Mouse (Mus musculus): ENCODE results near the gene Zfp619. TPM values are rescaled to one million over a fixed set of nuclear protein-coding genes. Genes with fewer than 3 reads are reported as not detected.

The Zfp619 gene
- polyA plus RNA-seq, 1 experiment: 0.13 TPM

GRCm38 (mm10) chr7:39553871-39554270 lies 36.3 kb downstream of the Zfp619 start:
- no peak for TF ChIP-seq GATA1 (IDR thresholded peaks at IDR 0.05; ENCODE audit: low read length)

DNA sequence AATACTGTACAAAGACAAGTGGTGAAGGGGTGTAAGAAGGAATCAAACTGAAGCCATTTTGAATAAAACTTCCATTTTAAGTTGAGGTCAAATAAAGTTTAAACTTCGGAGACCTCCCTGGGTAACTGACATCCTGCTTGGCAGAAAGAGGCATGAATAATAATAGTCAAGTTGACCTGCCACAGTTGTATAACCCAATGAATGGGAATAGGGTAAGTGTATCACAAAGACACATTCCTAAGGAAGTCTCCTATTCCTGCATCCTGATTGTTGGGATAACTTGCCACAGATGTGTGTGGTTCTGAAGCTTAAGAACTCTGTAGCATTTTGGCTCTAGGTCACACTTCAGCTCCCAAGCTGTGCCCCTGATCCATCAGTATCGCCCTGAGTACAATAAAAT lies 62.5 kb downstream of the Zfp619 start:
- TF ChIP-seq GATA1 (IDR thresholded peaks at IDR 0.05; ENCODE audit: low read length): no peak

DNA sequence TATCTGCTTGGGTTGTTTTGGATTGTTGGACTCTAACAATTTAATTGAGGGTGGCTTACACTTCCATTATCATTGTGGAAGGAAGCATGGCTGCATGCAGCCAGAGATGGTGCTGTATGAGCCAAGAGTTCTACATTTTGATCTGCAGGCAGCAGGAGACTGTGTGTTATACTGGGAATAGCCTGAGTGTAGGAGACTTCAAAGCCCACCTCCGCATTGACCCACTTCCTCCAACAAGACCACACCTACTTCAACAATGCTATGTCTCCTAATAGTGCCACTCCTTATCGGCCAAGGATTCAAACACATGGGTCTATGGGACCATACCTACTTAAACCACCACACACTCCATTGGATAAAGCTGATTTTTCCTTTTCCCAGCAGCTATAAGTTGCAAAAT lies 63.0 kb downstream of the Zfp619 start:
- no peak for TF ChIP-seq GATA1 (IDR thresholded peaks at IDR 0.05; ENCODE audit: low read length)

DNA sequence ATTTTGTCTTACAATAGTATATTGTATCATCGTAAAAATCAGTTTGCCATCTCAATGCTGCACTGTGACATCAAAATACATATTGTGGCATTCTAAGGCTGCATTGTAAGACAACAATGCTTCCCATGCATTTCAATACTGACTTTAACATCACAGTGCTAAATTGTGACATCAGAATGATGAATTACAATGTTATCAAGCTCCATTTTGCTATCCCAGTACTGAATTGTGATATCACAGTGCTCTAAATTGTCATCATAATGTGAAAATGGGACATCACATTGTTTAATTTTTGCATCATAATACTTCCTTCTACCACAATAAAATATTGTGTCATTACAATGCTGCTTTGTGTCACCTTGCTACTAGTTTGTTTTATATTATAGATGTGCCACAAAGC lies 70.5 kb downstream of the Zfp619 start:
- no peak for TF ChIP-seq GATA1 (IDR thresholded peaks at IDR 0.05; ENCODE audit: low read length)

Other genes with a start within 250 kb of the Zfp619 start
- gene Gm5114, start 104.6 kb upstream of the Zfp619 start, polyA plus RNA-seq (2012): not detected in 2 replicates

Data from G1E-ER4 (cell line).